Mouse (Mus musculus) testis, adult 2 months (tissue): ENCODE data around the gene Trpm8.

ENCODE experiments used
- CTCF ChIP-seq: fragments of 200-500 bp; IDR thresholded peaks from 2 replicates; pipeline ENCODE4 v1.5.1; 2012; ENCODE audit warnings: low read depth, mild to moderate bottlenecking, inconsistent platforms, low read length, moderate library complexity; ENCODE audit not compliant: control insufficient read depth, insufficient read depth, insufficient replicate concordance
- POLR2A ChIP-seq: fragments of 200-500 bp; IDR thresholded peaks from 2 replicates; pipeline ENCODE4 v1.6.1; 2012; ENCODE audit warnings: low read depth, mild to moderate bottlenecking, inconsistent platforms, low read length, moderate library complexity; ENCODE audit not compliant: control insufficient read depth

- TF ChIP-seq POLR2A (no peak), CTCF (no peak)
These were observed 22.1 kb downstream of the Trpm8 start for GRCm38 (mm10) chr1:88299529-88299945.
